Mouse (Mus musculus) layer of hippocampus, adult 18-20 months (tissue): ENCODE results near the gene Hcfc1r1. TPM values are rescaled to one million over a fixed set of nuclear protein-coding genes. Genes with fewer than 3 reads are reported as not detected.

ENCODE experiments used
- DNase-seq, 2 experiments: peaks; one replicate each; pipeline ENCODE4 v3.0.0; 2022; ENCODE audit warnings: low spot score in 2 of 2
- total RNA-seq, 2 experiments: library from RNA; stranded (reverse); gene quantifications; 2 replicates each; pipeline ENCODE4 v1.2.3; 2021

The Hcfc1r1 gene
- total RNA-seq, 2 experiments from 2014 or later = 117 to 122 TPM

DNA sequence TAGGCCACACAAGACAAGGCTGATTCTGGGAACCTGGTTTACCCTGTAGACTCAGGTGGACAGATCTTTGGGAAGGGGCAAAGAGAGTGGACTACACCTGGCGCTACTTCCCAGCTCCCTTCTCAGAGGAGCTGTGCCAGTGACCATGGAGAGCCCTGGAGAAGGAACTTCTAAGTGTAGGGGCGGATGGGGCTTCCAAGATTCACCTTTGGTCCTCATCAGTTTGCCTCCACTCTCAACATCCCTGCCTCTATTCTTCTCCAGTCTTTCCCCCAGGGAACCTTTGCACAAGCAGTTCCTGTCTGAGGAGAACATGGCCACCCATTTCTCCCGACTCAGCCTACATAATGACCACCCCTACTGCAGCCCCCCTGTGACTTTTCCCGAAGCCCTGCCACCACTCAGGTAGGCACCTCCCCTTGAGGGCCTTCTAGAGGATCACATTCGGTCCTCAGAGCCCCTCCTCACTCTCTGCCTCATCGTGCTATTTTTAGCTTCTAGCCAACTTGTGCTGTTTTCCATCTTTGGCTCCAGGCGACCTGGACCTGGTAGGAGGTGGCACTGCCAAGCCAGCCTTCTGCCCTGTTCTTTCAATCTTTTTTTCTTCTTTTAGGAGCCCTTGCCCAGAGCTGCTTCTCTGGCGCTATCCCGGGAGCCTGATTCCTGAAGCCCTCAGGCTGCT lies 1.0 kb downstream of the Hcfc1r1 start:
- DNase-seq = no peak

DNA sequence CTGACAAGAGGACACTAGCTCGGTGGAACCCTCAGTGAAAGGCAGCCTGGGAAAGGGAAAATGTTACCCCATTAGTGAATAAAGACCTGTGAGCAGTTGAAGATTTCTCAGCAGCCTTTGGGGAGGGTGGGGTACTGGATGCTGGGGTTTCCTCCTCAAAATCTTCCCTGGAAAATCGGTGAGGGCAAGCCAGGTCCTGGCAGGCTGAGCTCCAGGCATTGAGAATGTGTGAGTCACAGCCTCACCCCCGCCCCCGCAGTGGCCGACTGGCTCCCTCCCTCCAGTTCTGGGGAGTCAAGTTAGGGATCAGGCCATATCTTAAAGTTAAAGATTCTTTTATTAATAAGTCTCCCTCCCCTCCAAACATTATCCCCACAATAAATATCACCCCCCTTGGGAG lies 1.7 kb downstream of the Hcfc1r1 start:
- DNase-seq = no peak

DNA sequence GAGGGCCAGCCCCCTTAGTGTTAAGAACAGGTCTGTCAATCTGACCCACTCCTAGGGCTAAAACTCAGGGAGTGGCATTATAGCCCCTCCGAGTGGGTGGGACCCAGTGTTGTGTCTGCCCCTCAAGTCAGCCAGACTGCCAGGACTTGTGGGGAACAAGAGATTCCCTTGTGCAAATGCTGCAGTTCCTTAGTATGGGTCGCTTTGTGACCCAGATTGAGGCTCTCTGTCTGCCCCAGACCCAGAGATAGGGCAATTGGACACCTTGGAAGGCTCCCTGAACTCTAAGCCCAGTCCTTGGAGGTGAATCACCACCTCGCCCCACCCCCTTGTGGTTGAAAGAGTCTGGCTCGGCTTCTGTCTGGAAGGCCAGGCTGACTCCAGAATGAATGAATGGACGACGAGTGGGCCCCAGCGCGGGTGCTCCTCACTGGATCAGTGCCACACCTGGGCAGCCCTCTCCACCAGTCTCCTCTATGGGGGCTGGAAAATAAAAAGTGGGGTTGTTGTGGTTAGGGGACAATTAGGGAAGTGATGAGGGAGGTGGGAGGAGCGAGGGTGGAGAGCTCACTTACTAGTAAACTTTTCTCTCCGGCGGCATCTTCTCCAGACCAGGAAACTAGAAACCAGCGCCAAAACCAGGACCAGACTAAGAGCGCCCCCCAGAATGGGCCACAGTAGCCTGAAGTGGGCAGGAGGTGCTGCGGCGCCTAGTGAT lies 2.3 kb downstream of the Hcfc1r1 start:
- DNase-seq = no peak

DNA sequence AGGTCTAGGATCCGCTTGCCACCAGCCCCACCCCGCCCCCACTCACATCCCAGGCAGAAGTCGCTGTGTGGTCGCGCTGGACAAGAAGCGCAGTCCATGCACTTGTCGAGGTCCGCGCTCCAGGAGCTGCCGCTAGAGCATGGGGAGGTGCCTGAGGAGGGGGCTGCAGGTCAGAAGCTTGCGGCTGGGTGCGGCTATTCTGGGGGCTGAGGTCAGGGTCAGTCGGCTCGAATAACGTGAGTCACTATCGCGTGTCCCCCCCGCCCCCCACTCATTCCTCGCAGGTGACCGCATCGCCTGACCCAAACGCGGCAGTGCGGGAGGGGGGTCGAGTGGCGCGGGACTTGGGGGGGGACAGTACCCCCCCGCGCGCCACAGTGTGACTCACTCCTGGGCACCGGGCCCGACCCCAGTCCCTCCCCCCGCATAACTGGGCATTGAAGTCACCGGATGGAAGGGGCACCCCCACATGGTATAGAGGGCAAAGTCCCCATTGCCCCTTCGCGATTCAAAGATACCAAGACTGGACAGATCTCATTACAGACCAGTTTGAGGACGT lies 3.2 kb downstream of the Hcfc1r1 start:
- no peak for DNase-seq

DNA sequence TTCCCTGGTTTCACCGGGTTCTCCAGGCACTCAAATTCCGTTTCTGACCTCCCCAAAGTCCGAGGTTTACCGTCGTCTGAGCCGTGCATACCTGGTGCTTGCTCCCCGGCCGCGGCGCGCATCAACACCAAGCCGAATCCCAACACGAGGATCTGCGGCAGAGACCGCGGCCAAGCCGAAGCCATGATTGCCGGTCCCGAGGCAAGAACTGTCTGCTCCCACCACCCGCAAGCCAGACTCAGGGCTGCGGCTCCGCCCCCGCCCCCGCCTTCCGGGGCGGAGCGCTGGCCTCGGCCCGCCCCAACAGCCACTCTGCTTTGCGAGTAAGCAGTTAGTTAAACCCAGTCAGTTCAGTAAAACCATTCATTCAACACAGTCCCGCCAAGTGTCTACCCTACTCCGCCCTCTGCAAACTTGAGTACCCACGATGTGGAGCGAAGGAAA lies 3.9 kb downstream of the Hcfc1r1 start, which contains the start of gene Tnfrsf12a:
Gene Tnfrsf12a, minus strand, starts transcription at position 233 of the 444 bp plus-strand sequence.
- DNase-seq = peak; percentile 68 to 78

DNA sequence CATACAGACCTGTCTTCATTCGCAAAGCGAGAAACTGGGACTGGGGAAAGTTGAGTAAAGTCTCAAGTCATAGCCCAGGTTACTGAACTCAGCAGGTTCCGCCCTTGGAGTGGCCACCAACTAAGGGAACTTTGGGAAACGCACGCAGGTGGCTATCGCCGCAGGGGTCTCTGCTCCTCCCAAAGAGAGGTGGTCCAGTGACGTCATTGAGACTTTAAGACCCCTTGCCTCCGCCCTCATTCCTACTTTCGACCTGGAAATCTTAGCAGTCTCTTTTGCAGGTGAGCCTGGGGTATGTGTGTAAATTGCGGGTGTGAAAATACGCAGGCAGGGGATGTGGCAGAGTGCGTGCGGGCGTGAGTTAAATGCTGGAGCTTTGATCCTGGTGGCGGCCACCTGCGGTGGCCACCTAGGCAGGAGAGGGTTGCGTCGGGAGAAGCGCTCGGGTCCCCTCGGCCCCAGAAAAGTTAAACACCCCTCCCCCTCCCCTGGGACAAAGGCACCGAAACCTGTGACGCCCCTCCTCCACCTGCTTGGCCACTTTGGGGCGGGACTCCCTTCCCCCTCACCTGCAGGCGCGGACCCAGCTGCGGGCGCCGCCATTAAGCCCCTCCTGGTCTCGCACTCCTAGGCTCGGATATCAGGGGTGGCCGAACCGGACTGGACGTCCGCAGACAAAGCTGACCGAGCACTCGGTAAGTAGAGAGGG lies 5.9 kb downstream of the Hcfc1r1 start, which contains the start of gene Cldn6:
Gene Cldn6, plus strand, starts transcription at position 123 of the 709 bp plus-strand sequence.
- DNase-seq = no peak

DNA sequence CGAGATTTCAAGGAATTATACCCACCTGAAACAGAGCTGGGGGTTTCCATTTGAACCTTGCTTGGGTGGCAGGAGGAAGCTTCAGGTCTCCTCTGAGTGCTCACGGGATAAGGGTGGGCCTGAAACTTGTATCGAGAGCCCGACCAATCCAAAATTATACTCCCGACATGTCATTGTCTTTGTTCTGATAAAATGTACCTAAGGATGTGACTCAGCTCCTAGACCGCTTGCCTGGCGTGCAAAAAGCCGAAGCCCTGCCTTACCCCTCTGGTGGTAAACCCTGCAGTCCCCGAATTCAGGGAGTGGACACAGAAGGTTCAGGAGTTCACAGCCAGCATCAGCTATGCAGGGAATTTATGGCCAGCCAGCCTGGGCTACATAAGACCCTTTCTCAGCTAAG lies 6.9 kb downstream of the Hcfc1r1 start:
- DNase-seq = no peak

DNA sequence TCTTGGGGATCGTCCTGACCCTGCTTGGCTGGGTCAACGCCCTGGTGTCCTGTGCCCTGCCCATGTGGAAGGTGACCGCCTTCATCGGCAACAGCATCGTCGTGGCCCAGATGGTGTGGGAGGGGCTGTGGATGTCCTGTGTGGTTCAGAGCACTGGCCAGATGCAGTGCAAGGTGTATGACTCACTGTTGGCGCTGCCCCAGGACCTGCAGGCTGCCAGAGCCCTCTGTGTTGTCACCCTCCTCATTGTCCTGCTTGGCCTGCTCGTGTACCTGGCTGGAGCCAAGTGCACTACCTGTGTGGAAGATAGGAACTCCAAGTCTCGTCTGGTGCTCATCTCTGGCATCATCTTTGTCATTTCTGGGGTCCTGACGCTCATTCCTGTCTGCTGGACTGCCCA lies 7.7 kb downstream of the Hcfc1r1 start:
- DNase-seq = no peak

DNA sequence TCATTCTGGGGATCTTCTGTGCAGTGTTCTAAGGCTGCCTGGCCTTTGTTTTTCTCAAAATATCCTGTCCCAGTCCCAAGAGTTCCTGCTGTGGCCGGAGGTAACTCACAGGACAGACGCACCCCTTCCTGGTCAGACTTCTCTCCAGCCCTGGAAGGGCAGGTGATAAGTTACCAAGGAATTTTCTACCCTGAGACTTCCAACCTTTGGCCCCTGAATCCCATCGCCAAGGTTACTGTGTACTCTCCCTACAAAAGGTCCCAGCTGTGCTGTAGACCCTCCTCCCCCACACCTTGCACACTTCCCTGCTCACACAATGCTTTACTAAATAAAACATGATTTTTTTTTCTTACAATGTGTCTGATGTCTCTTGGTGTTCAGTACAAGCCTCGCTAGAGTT lies 8.7 kb downstream of the Hcfc1r1 start:
- no peak for DNase-seq

DNA sequence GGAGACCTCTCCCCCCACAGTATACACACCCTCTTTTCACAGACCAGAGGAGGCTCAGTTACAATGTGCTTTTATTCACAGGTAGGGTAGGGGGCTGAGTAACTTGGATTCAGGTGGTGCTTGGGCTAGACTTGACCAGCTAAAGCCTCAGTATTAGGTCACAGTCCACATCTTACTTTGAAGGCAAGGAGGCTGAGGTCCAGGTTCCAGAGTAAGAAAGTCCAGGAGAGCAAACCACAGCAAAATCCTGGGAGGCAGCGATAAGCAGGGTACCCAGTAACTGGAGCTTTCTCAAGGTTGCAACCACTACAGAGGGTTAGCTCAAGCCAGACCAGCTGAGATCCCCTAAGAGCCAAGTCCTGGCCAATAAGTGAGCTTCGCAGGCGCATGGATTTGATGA lies 9.1 kb downstream of the Hcfc1r1 start:
- DNase-seq = no peak

DNA sequence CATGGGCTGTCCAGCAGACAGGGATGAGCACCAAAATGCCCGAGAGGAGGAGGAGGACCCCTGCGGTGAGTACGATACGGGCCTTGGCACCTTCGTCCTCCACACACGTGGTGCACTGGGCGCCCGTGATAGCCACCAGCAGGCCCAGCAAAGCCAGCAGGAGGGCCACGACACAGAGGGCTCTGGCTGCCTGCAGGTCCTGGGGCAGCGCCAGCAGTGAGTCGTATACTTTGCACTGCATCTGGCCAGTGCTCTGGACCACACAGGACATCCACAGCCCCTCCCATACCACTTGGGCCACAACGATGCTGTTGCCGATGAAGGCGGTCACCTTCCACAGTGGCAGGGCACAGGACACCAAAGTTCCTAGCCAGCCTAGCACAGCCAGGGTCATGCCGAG lies 9.8 kb downstream of the Hcfc1r1 start:
- DNase-seq = no peak

DNA sequence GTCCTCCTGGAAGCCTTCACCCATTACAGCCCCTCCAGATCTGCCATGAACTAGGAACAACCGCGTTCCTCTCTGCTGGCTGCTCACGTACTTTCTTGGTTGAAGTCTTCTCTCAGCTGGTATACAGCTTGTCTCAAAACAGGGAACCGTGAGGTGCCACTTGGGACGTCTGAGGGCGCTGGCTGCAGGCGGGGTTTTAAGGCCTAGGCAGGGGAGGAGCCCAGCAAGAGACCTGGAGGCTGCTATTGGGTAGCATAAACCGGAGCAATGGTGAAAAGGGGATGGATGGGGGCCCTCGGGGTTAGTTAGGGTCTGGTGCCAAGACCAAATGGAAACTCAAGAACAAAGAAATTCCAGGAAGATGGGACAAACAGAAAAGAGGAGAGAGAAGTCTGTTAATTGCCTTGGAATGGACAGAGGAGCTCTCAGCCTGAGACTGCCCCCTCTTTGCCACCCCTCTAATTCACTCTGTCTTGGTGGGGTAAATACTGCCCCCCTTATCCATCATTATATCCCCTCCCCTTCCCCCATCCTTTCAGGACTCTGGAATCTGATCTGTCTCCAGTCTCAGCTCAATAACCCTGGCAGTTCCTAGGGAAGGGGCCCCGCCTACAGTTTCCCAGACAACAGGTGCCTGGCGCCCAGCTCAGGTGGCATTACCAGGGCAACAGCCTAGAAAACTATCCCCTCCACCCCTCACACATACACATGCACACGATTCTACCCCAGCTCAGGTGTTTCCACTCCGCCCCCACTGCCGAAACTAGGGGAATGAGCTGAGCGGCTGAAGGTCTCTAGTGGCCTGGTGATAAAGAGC lies 10.7 kb downstream of the Hcfc1r1 start, which contains the start of gene Cldn9:
Gene Cldn9, minus strand, starts transcription at position 171 of the 817 bp plus-strand sequence.
- no peak for DNase-seq

DNA sequence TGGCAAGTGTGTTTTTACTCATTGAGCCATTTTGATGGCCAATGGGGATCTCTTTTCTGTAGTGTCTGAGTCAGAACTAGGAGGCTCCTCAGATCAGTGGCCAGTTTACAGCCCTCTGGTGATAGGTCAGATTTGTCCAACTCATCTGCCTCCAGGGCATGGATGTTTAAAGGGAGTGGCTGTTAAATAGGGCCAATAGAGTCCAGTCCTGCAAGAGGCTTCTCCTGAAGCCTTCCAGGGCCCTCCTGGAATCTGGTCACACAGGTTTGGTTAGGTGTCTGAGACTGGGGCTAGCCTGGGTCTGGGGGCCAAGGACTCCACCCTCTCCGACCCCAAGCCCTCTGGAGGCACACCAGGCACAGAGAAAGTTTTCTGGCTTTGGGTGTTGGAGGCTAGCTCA lies 21.1 kb downstream of the Hcfc1r1 start:
- no peak for DNase-seq

DNA sequence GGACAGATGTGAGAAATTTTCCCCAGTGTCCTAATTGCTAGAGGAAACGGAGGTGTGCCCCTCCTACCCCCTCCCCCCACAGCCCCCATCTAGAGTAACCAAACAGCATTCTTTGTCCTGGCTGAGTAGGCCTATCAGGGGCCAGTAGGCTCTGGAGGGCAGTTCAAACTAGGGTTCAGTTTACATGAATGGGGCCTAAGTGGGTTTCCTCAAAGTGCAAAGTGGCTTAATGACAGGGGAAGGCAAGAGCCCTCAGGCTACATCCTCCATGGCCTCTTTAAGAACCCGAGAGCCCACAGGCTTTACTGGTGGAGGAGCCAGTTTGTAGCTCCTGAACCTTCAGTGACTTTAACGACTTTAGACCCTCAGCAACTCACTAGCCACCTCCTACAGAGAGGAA lies 22.4 kb downstream of the Hcfc1r1 start:
- DNase-seq = no peak

DNA sequence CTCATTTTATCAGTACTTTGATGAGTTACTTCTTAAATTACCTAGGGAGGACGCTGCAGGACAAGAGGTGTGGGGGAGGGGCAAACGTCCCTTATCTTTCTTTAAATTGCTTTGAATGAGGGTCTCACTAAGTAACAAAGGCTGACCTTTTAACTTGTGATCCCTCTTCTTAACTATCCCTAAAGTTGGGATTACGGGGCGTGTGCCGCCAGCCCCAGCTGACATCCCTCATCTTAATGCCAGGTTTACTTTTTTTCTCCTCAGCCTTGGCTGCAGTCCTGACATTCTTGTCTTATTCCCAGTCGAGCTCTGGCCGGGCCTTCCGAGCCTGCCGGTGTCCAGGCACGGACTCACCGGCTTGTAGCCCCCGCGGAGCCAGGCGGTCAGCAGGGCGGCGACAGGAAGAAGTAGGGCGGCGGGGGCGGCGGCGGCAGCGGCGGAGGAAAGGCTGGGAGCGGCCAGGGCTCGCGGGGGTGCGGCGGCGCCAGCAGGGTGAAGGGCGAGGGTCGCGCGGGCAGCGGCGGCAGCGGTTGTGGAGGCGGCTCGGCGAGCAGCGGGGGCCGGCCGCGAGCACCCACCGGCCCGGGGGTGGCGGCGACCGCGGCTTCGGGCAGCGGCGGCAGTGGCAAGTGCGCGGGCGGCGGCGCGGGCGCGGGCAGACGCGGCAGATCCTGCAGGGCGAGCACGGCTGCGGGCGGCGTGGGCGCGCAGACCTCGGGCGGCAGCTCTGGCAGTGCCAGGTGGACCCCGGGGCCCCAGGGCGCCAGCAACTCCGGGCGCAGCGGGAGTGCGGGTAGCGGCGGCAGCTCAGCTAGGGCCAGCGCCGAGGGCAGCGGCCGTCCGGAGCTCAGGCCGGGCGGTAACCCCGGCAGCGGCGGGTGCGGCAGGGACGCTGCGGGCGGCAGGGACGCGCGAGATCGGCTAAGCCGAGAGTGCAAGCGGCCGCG lies 26.0 kb downstream of the Hcfc1r1 start:
- DNase-seq = no peak

DNA sequence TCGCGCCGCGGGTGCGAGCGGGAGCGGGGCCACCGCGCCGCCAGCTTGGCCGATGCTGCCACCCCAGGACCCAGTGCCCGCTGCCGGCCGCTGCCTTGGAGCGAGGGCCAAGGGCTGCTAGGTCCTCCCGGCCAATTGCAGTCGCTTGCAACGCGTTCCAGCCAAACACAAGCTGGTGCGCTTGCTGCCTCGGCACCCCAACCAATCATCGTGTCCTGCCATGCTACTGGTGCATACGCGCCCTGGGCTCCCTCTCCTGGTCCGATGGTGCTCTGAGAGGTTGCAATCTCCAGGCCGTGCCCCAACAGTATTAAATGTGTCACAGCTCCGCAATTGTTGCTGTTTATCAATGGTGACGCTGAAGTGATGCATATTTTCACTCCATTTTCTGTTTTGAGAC lies 26.7 kb downstream of the Hcfc1r1 start:
- DNase-seq = peak; percentile 86 to 93

DNA sequence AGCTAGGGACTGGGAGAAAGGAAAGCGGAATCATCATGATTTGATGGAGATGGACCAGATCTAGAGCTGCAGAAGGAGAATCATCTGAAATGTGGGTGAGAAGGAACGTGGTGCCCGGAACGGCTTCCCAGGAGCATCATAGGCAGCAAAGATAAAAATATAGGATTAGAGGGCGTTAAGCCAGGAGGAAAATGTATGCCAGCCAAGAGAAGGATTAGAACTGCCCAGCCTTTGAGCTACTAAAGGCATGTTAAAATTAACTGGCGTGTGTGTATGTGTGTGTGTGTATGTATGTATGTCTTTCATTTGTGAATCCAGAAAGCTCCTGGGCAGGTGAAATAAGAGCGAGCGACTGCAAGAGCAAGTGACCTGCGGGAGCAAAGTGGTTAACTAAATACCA lies 29.9 kb downstream of the Hcfc1r1 start:
- no peak for DNase-seq

DNA sequence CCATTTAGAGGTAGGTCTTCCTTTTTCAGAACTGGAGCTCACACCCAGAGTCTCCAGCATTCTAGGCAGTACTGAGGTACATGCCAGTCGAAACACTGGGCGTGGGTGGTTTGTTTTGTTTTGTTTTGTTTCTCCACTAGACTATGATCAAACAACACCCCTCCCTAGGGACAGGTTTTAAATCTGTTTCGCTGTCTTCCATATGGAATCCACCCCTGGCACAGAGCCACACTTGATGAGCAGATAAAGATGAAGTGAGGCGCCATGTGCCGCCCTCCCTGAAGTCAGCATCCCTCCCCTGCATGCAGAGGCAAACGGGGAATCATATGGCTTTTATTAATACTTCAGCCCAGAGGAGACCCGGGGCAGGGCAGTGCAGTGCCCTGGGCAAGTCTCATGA lies 31.3 kb downstream of the Hcfc1r1 start:
- peak in 1 of 2 experiments; percentile 40 for DNase-seq

DNA sequence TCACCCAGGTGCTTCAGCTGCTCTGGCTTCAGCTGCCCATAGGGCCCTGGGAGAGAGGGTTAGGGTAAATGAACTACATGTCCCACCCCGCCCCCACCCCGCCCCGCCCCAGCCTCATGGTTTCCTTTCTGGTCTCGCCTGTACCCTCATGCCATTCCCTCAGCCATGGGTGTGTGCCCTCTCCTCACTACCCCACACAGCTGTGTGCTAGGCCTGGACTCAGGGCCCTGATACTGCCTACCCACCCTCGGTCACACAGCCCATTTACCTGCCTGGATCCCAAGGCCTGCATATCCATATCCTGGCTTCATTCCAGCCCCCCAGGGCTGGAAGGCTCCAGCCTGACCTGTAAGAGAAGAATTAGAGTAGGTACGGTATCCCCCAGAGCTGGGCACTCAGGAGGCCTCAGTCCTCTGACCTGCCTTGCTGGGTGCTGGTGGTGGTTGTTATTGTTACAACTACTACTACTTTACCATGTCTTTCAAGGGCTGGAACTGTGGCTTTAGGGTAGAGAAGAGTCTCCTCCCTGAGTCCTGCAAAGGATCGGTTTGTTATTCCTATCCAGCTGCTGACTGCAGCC lies 32.2 kb downstream of the Hcfc1r1 start:
- no peak for DNase-seq
